Mouse (Mus musculus) layer of hippocampus, adult 9-10 months (tissue): ENCODE data around the gene Cradd.

Experiments used
- DNase-seq: peaks from one replicate; pipeline ENCODE4 v3.0.0; 2022; ENCODE audit warnings: low spot score

Gene Cradd

GRCm38 (mm10) chr10:95332596-95332995 lies 8.7 kb upstream of the Cradd start:
- no peak for DNase-seq

GRCm38 (mm10) chr10:95330375-95331363 lies 6.7 kb upstream of the Cradd start:
- no peak for DNase-seq

GRCm38 (mm10) chr10:95329884-95330283 lies 6.0 kb upstream of the Cradd start:
- DNase-seq, result no peak

GRCm38 (mm10) chr10:95324278-95324631 lies 322 bp upstream of the Cradd start:
- DNase-seq, result no peak

- DNase-seq, result no peak
Observed at GRCm38 (mm10) chr10:95322076-95323070, 1.6 kb downstream of the Cradd start.

- DNase-seq, result no peak
Observed at GRCm38 (mm10) chr10:95319001-95319400, 4.9 kb downstream of the Cradd start.

- DNase-seq, result no peak
Observed at GRCm38 (mm10) chr10:95318392-95318708, 5.6 kb downstream of the Cradd start.

GRCm38 (mm10) chr10:95317581-95318391 lies 6.1 kb downstream of the Cradd start:
- DNase-seq, result no peak

GRCm38 (mm10) chr10:95317091-95317490 lies 6.8 kb downstream of the Cradd start:
- DNase-seq, result no peak

GRCm38 (mm10) chr10:95316675-95317074 lies 7.3 kb downstream of the Cradd start:
- DNase-seq, result no peak

- DNase-seq, result no peak
Observed at GRCm38 (mm10) chr10:95315801-95316474, 8.0 kb downstream of the Cradd start.

GRCm38 (mm10) chr10:95315321-95315720 lies 8.6 kb downstream of the Cradd start:
- no peak for DNase-seq

- no peak for DNase-seq
Observed at GRCm38 (mm10) chr10:95314019-95314418, 9.9 kb downstream of the Cradd start.

GRCm38 (mm10) chr10:95313524-95313923 lies 10.4 kb downstream of the Cradd start:
- no peak for DNase-seq

- no peak for DNase-seq
Observed at GRCm38 (mm10) chr10:95310688-95311441, 13.1 kb downstream of the Cradd start.

GRCm38 (mm10) chr10:95309412-95310322 lies 14.3 kb downstream of the Cradd start:
- no peak for DNase-seq

GRCm38 (mm10) chr10:95308991-95309390 lies 14.9 kb downstream of the Cradd start:
- DNase-seq, result no peak

GRCm38 (mm10) chr10:95307916-95308315 lies 16.0 kb downstream of the Cradd start:
- no peak for DNase-seq

- DNase-seq, result no peak
Observed at GRCm38 (mm10) chr10:95306824-95307552, 16.9 kb downstream of the Cradd start.
